In genomic region chr16:65441954-65442353, GRCm38 (mm10) we compare ENCODE assay signal across 26 mouse cellular contexts.
"Had no signal": no experiment of that assay in that cellular context is flagged by ENCODE, and none has a peak within 500 bp of the region (broad histone marks: within the 10 kb centered on the region; RNA-seq: fewer than 3 reads in every experiment).

No protein-coding gene starts in this region.

- H3K9me3 ChIP-seq: heart, embryonic 13.5 days; heart, embryonic 15.5 days; hindbrain, embryonic 13.5 days; hindbrain, embryonic 15.5 days; kidney, embryonic 15.5 days; limb, embryonic 13.5 days; limb, embryonic 15.5 days had no signal

- H3K27me3 ChIP-seq: heart, embryonic 13.5 days; heart, embryonic 15.5 days; hindbrain, embryonic 13.5 days; hindbrain, embryonic 15.5 days; kidney, embryonic 15.5 days; limb, embryonic 13.5 days; limb, embryonic 15.5 days had no signal

- H3K4me3 ChIP-seq: heart, adult 2 months; heart, embryonic 13.5 days; heart, embryonic 15.5 days; hindbrain, embryonic 13.5 days; hindbrain, embryonic 15.5 days; kidney, embryonic 15.5 days; limb, embryonic 13.5 days; limb, embryonic 15.5 days had no signal

- H3K36me3 ChIP-seq: heart, embryonic 13.5 days; heart, embryonic 15.5 days; hindbrain, embryonic 13.5 days; hindbrain, embryonic 15.5 days; kidney, embryonic 15.5 days; limb, embryonic 13.5 days; limb, embryonic 15.5 days had no signal

- ATAC-seq: forebrain, postnatal 0 days; hindbrain, postnatal 0 days; intestine, embryonic 16.5 days had no signal

- H3K9ac ChIP-seq: forebrain, postnatal 0 days; heart, embryonic 13.5 days; heart, embryonic 15.5 days; hindbrain, embryonic 13.5 days; hindbrain, embryonic 15.5 days; kidney, embryonic 15.5 days; limb, embryonic 13.5 days; limb, embryonic 15.5 days had no signal

- H3K27ac ChIP-seq: heart, adult 2 months; heart, embryonic 13.5 days; heart, embryonic 15.5 days; hindbrain, embryonic 13.5 days; hindbrain, embryonic 15.5 days; hindbrain, postnatal 0 days; kidney, embryonic 15.5 days; kidney, postnatal 0 days; limb, embryonic 13.5 days; limb, embryonic 15.5 days had no signal

- H3K4me2 ChIP-seq: heart, embryonic 11.5 days; heart, embryonic 13.5 days; heart, embryonic 15.5 days; hindbrain, embryonic 13.5 days; hindbrain, embryonic 15.5 days; kidney, embryonic 15.5 days; limb, embryonic 13.5 days; limb, embryonic 15.5 days had no signal

- DNase-seq: forebrain, postnatal 0 days; gastrocnemius, postnatal 14 days; gastrocnemius, postnatal 36 days; heart, adult 11 months; heart, adult 2 months; heart, postnatal 14 days; heart, postnatal 36 days; kidney, adult 11 months; kidney, adult 2 months; kidney, adult 9 months; kidney, postnatal 14 days; kidney, postnatal 36 days; layer of hippocampus, adult 9-11 months; layer of hippocampus, postnatal 36 days; left cerebral cortex, postnatal 4 days had no signal

- H3K4me1 ChIP-seq: heart, embryonic 13.5 days; heart, embryonic 15.5 days; hindbrain, embryonic 13.5 days; hindbrain, embryonic 15.5 days; kidney, embryonic 15.5 days; limb, embryonic 13.5 days; limb, embryonic 15.5 days had no signal
